ENCODE assay signal across 8 mouse cellular contexts in the genomic region with DNA sequence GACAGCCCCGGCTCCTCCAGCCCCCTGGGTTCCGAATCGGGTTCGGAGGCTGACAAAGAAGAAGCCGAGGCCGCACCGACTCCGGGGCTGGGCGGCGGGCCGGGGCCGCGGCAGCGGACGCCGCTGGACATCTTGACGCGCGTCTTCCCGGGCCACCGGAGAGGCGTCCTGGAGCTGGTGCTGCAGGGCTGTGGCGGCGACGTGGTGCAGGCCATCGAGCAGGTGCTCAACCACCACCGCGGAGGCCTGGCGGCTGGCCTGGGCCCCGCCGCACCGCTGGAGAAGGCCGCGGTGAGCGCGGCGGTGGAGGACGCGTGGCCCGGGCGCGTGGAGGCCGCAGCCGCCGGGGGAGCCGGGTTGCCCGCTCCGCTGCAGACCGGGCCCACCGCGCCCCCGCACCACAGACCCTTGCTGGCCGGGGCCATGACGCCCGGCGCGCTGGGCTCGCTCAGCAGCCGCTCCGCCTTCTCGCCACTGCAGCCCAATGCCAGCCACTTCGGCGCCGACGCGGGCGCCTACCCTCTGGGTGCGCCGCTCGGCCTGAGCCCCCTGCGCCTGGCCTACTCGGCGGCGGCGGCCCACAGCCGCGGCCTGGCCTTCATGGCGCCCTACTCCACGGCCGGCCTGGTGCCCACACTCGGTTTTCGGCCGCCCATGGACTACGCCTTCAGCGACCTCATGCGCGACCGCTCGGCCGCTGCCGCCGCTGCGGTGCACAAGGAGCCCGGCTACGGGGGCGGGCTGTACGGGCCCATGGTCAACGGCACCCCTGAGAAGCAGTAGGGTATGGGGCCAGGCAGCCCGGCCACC. TPM values are rescaled to one million over a fixed set of nuclear protein-coding genes. Genes with fewer than 3 reads are reported as not detected.
DNase-seq lines count a peak whose midpoint lies in the region; ATAC-seq lines count a peak whose summit lies in the region.

No protein-coding gene starts in this region.

- H3K9me3 ChIP-seq in heart, embryonic 13.5 days: no peaks in the 10 kb centered on the region
- H3K9me3 ChIP-seq in hindbrain, embryonic 12.5 days (replicated peaks): no peaks in the 10 kb centered on the region
- H3K9me3 ChIP-seq in midbrain, embryonic 13.5 days: no peaks in the 10 kb centered on the region

- H3K36me3 ChIP-seq in heart, embryonic 13.5 days: no peaks in the 10 kb centered on the region
- no peaks in the 10 kb centered on the region for H3K36me3 ChIP-seq in hindbrain, embryonic 12.5 days
- H3K36me3 ChIP-seq in midbrain, embryonic 13.5 days: no peaks in the 10 kb centered on the region

- H3K4me1 ChIP-seq in heart, embryonic 13.5 days: peaks cover 50% of the 10 kb centered on the region
- H3K4me1 ChIP-seq in hindbrain, embryonic 12.5 days: peaks cover 36% of the 10 kb centered on the region
- H3K4me1 ChIP-seq in midbrain, embryonic 13.5 days (replicated peaks): peaks cover 40% of the 10 kb centered on the region

- H3K4me2 ChIP-seq in heart, embryonic 13.5 days: peak overlapping the region; percentile 77
- peak overlapping the region; percentile 47 for H3K4me2 ChIP-seq in hindbrain, embryonic 12.5 days (replicated peaks)
- H3K4me2 ChIP-seq in midbrain, embryonic 13.5 days (replicated peaks): peak overlapping the region; percentile 61

- intact Hi-C loops in heart, postnatal 36 days (cut with DNase I): no loop called here
- intact Hi-C loops in left cerebral cortex, postnatal 25 days (cut with DNase I): loop anchor here (2.0 to 5.0 kb wide), 2 partner anchors 305 to 325 kb away; no protein-coding TSS in a partner anchor

- peak overlapping the region; percentile 70 for H3K9ac ChIP-seq in heart, embryonic 13.5 days
- H3K9ac ChIP-seq in hindbrain, embryonic 12.5 days: no peak overlapping the region
- H3K9ac ChIP-seq in midbrain, embryonic 13.5 days (replicated peaks): peak overlapping the region; percentile 66

- H3K27ac ChIP-seq in heart, embryonic 13.5 days (replicated peaks): no peak overlapping the region
- H3K27ac ChIP-seq in hindbrain, embryonic 12.5 days: no peak overlapping the region
- H3K27ac ChIP-seq in midbrain, embryonic 13.5 days: peak overlapping the region; percentile 72

- H3K27me3 ChIP-seq in heart, embryonic 13.5 days (replicated peaks): peaks cover 99% of the 10 kb centered on the region
- H3K27me3 ChIP-seq in hindbrain, embryonic 12.5 days: peaks cover 96% of the 10 kb centered on the region
- H3K27me3 ChIP-seq in midbrain, embryonic 13.5 days: peaks cover 99% of the 10 kb centered on the region

- H3K4me3 ChIP-seq in heart, embryonic 13.5 days: peak overlapping the region; percentile 55
- H3K4me3 ChIP-seq in hindbrain, embryonic 12.5 days: peak overlapping the region; percentile 31
- H3K4me3 ChIP-seq in midbrain, embryonic 13.5 days (replicated peaks): peak overlapping the region; percentile 45

- WGBS in heart, embryonic 13.5 days: 1% methylated on average over 95 of the region's 99 CpGs
- WGBS in hindbrain, embryonic 12.5 days: under 1% methylated on average over 77 of the region's 99 CpGs
- under 1% methylated on average over 88 of the region's 99 CpGs for WGBS in midbrain, embryonic 13.5 days

- no peak for ATAC-seq in heart, embryonic 13.5 days (ENCODE audit: extremely low read depth, insufficient number of reproducible peaks, low FRiP score, low TSS enrichment)
- ATAC-seq in hindbrain, embryonic 12.5 days (ENCODE audit: low FRiP score): no peak
- no peak for ATAC-seq in midbrain, embryonic 13.5 days
- no peak for ATAC-seq in frontal cortex, adult (ENCODE audit: low TSS enrichment)

- no peak for DNase-seq in heart, postnatal 36 days
- DNase-seq in embryo, embryonic 10.5 days (ENCODE audit: low spot score): peak; percentile 55
- DNase-seq in cerebellum, adult 18-20 months: no peak
- no peak for DNase-seq in left cerebral cortex, postnatal 25 days (ENCODE audit: low spot score in 2 of 2)

RNA-seq across cellular contexts. Expression of a gene that starts 4.2 kb away (rescaled TPM):
- polyA plus RNA-seq in heart, embryonic 13.5 days (2015; fragmentation: Nextera tagmentation; extraction: Ambion mirVana): 0.05 TPM in 1 of 2 replicates, not detected in the other
- under 1 TPM; 0.08 to 0.16 TPM for total RNA-seq in heart, postnatal 36 days (2021)
- polyA plus RNA-seq in hindbrain, embryonic 12.5 days (2016; fragmentation: Nextera tagmentation; extraction: Ambion mirVana): 0.20 and 0.21 TPM in 2 replicates
- polyA plus RNA-seq in midbrain, embryonic 13.5 days (2015; fragmentation: Nextera tagmentation; extraction: Ambion mirVana): 1.2 and 2.0 TPM in 2 replicates
- total RNA-seq in left cerebral cortex, postnatal 25 days (2021): 1 to 10 TPM; 2.3 to 2.8 TPM
